Mouse (Mus musculus): ENCODE measurements around the gene Mybl2. TPM values are rescaled to one million over a fixed set of nuclear protein-coding genes. Genes with fewer than 3 reads are reported as not detected.

Gene Mybl2
- polyA plus RNA-seq (2015; fragmentation: Nextera tagmentation; extraction: Ambion mirVana), result 23.8 and 26.3 TPM in 2 replicates

DNA sequence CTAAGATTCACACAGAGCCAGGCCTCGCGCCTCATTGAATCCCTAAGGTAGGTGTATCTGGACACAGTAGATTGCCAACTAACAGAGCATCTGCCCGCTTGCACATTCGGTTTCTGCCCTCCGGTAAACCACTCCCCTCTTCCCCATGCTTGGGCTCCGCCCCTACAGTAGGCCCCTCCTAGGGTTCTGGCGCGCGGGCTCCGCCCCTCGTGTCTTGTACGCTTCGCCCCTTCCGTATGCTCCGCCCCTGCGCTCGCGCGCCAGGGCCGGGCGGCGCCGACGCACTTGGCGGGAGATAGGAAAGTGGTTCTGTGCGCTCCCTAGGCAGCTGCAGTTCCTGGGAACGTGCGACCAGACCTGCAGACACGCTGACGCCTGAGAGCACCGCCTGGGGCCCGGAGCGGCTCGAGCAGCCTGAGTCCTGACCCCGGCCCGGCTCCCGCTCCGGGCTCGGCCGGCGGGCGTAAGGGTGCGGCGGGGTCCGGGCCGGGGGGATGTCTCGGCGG is at the start of gene Mybl2:
Gene Mybl2 (plus strand): TSS at position 353 of the 506 bp plus-strand sequence.
- H3K27me3 ChIP-seq, result no peaks in the 10 kb centered on the region
- WGBS, result under 1% methylated on average over 48 of the region's 48 CpGs
- peak within 1 kb of the TSS; percentile 75 for H3K4me3 ChIP-seq
- H3K4me1 ChIP-seq, result peaks cover 21% of the 10 kb centered on the region
- peak; percentile 99 for ATAC-seq (ENCODE audit: low FRiP score, low read depth)
- H3K9ac ChIP-seq, result peak within 1 kb of the TSS; percentile 78
- no peak within 1 kb of the TSS for H3K27ac ChIP-seq
- H3K4me2 ChIP-seq (replicated peaks), result peak within 1 kb of the TSS; percentile 99
- H3K36me3 ChIP-seq, result no peaks in the 10 kb centered on the region
- no peaks in the 10 kb centered on the region for H3K9me3 ChIP-seq

- no peaks in the 10 kb centered on the region for H3K9me3 ChIP-seq
- H3K27ac ChIP-seq, result no peak overlapping the region
- no peaks in the 10 kb centered on the region for H3K36me3 ChIP-seq
- no peak overlapping the region for H3K4me3 ChIP-seq
- H3K4me2 ChIP-seq (replicated peaks), result no peak overlapping the region
- ATAC-seq (ENCODE audit: low FRiP score, low read depth), result no peak
- no peaks in the 10 kb centered on the region for H3K4me1 ChIP-seq
- WGBS, result 74% methylated on average over 4 of the region's 4 CpGs
- no peak overlapping the region for H3K9ac ChIP-seq
- H3K27me3 ChIP-seq, result no peaks in the 10 kb centered on the region; the same call in 1 of the 2 replicates
These were observed 47.2 kb upstream of the Mybl2 start for GRCm38 (mm10) chr2:163007299-163007698.

- under 1% methylated on average over 57 of the region's 57 CpGs for WGBS
- peak within 1 kb of the TSS; percentile 83 for H3K9ac ChIP-seq
- peaks cover 10% of the 10 kb centered on the region for H3K4me1 ChIP-seq
- H3K27ac ChIP-seq, result peak within 1 kb of the TSS; percentile 73; the same call in 1 of the 2 replicates
- ATAC-seq (ENCODE audit: low FRiP score, low read depth), result peak; percentile 95
- no peaks in the 10 kb centered on the region for H3K9me3 ChIP-seq
- H3K4me3 ChIP-seq, result peak within 1 kb of the TSS; percentile 83
- no peaks in the 10 kb centered on the region for H3K36me3 ChIP-seq
- H3K4me2 ChIP-seq (replicated peaks), result peak within 1 kb of the TSS; percentile 67
- H3K27me3 ChIP-seq, result no peaks in the 10 kb centered on the region
These were observed 37.4 kb upstream of the Mybl2 start, which contains the start of gene Ift52 for GRCm38 (mm10) chr2:163016916-163017743. Gene Ift52 (plus strand): TSS chr2:163017354.

DNA sequence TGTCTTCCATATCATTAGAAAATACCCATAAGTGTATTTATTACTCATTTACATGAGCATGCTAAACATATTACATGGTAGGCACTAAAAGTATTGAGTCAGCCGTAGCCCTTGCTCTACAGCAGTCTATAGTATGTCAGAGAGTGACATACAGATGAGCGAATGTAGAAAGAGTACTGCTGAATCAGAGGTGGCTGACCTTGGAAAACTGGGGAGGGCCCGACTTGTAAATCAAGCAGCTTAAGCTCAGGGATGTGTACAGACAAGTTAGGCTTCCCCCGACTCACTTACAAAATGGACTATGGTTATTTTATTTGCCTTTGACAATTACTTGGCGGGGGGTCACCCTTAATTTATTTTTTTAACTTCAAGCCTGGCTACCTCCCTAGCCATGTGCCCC is 23.2 kb upstream of the Mybl2 start:
- no peak overlapping the region for H3K4me3 ChIP-seq
- ATAC-seq (ENCODE audit: low FRiP score, low read depth), result no peak
- H3K27ac ChIP-seq, result no peak overlapping the region
- no peaks in the 10 kb centered on the region for H3K27me3 ChIP-seq
- no peak overlapping the region for H3K9ac ChIP-seq
- WGBS, result 93% methylated on average over 5 of the region's 5 CpGs
- H3K4me1 ChIP-seq, result no peaks in the 10 kb centered on the region
- no peaks in the 10 kb centered on the region for H3K9me3 ChIP-seq
- peaks cover 94% of the 10 kb centered on the region for H3K36me3 ChIP-seq
- H3K4me2 ChIP-seq (replicated peaks), result no peak overlapping the region

DNA sequence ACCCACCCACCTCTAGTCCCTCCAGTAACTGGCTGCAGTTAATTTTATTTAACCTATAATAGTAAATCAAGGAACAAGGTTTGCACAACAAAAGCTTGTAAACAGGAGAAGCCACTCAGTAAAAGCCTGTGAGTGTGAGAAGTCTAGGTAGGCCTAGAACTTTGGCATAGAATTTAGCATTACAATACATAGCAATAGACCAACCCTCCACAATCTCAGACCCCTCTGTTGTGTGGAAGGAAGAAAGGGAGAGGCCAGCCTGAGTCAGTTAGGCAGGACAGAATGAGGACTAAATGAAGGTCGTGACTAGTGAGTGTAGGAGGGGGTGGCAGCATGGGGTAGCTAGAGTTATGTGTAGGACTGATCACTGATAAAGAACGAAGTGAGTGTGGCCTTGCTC is 22.7 kb upstream of the Mybl2 start:
- ATAC-seq (ENCODE audit: low FRiP score, low read depth), result no peak
- peaks cover 94% of the 10 kb centered on the region for H3K36me3 ChIP-seq
- 86% methylated on average over 2 of the region's 2 CpGs for WGBS

GRCm38 (mm10) chr2:163032622-163033021 is 21.9 kb upstream of the Mybl2 start:
- H3K9ac ChIP-seq, result no peak overlapping the region
- 36% methylated on average over 4 of the region's 4 CpGs for WGBS
- H3K4me2 ChIP-seq (replicated peaks), result no peak overlapping the region
- H3K9me3 ChIP-seq, result no peaks in the 10 kb centered on the region
- H3K4me3 ChIP-seq, result no peak overlapping the region
- H3K4me1 ChIP-seq, result no peaks in the 10 kb centered on the region
- no peaks in the 10 kb centered on the region for H3K27me3 ChIP-seq
- no peak for ATAC-seq (ENCODE audit: low FRiP score, low read depth)
- H3K36me3 ChIP-seq, result peaks cover 94% of the 10 kb centered on the region
- no peak overlapping the region for H3K27ac ChIP-seq

More for the DNA sequence above, 22.7 kb upstream of the Mybl2 start:
- H3K4me2 ChIP-seq (replicated peaks), result no peak overlapping the region
- no peak overlapping the region for H3K9ac ChIP-seq
- no peaks in the 10 kb centered on the region for H3K9me3 ChIP-seq
- H3K27ac ChIP-seq, result no peak overlapping the region
- H3K4me1 ChIP-seq, result no peaks in the 10 kb centered on the region
- no peak overlapping the region for H3K4me3 ChIP-seq
- H3K27me3 ChIP-seq, result no peaks in the 10 kb centered on the region

- Histone ChIP-seq H3K4me3 (no peak overlapping the region), H3K4me2 (replicated peaks) (no peak overlapping the region), H3K9me3 (no peaks in the 10 kb centered on the region), H3K9ac (no peak overlapping the region), H3K36me3 (peaks cover 92% of the 10 kb centered on the region), H3K27me3 (no peaks in the 10 kb centered on the region), H3K4me1 (no peaks in the 10 kb centered on the region), H3K27ac (no peak overlapping the region)
- no peak for ATAC-seq (ENCODE audit: low FRiP score, low read depth)
- 91% methylated on average over 7 of the region's 7 CpGs for WGBS
These were observed 14.5 kb upstream of the Mybl2 start for GRCm38 (mm10) chr2:163039940-163040339.

GRCm38 (mm10) chr2:163048125-163048524 is 6.4 kb upstream of the Mybl2 start:
- Histone ChIP-seq H3K36me3 (peaks cover 49% of the 10 kb centered on the region), H3K9me3 (no peaks in the 10 kb centered on the region), H3K4me1 (no peaks in the 10 kb centered on the region), H3K9ac (no peak overlapping the region), H3K27ac (no peak overlapping the region), H3K4me2 (replicated peaks) (peak overlapping the region; percentile 59), H3K4me3 (peak overlapping the region; percentile 28), H3K27me3 (no peaks in the 10 kb centered on the region)
- WGBS, result 5% methylated on average over 10 of the region's 10 CpGs
- peak; percentile 77 for ATAC-seq (ENCODE audit: low FRiP score, low read depth)

- Histone ChIP-seq H3K4me3 (no peak overlapping the region), H3K4me2 (replicated peaks) (no peak overlapping the region), H3K9me3 (no peaks in the 10 kb centered on the region), H3K36me3 (peaks cover 40% of the 10 kb centered on the region), H3K27ac (no peak overlapping the region), H3K27me3 (no peaks in the 10 kb centered on the region), H3K4me1 (peaks cover 4% of the 10 kb centered on the region; the same call in 1 of the 2 replicates), H3K9ac (no peak overlapping the region)
- 86% methylated on average over 2 of the region's 2 CpGs for WGBS
- ATAC-seq (ENCODE audit: low FRiP score, low read depth), result no peak
These were observed 5.4 kb upstream of the Mybl2 start for GRCm38 (mm10) chr2:163049116-163049515.

- H3K4me3 ChIP-seq, result no peak overlapping the region
- H3K27ac ChIP-seq, result no peak overlapping the region
- no peaks in the 10 kb centered on the region for H3K9me3 ChIP-seq
- peaks cover 21% of the 10 kb centered on the region for H3K4me1 ChIP-seq
- H3K4me2 ChIP-seq (replicated peaks), result no peak overlapping the region
- no peak for ATAC-seq (ENCODE audit: low FRiP score, low read depth)
- H3K27me3 ChIP-seq, result no peaks in the 10 kb centered on the region
- peaks cover 16% of the 10 kb centered on the region for H3K36me3 ChIP-seq
- no peak overlapping the region for H3K9ac ChIP-seq
- WGBS, result 68% methylated on average over 1 of the region's 1 CpGs
These were observed 2.8 kb upstream of the Mybl2 start for GRCm38 (mm10) chr2:163051691-163052090.

DNA sequence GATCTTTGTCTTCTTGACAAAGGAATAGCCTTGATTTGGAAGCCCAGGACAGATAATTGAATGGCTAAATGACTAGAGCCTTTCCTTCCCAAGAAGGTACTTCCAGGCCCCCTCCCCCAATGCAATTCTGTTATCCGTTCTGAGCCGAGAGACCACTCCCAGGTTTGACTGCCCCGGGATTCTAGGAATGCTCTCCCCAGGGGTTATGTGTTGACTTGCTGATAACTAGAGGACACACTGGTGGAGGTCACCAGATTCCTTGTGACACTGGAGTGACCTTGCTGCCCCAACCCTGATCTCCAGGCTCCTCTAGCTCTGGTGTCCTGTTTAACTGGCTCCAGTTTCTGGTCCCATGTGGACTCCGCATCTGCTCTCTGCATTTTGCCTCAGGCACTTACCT is 2.4 kb upstream of the Mybl2 start:
- Histone ChIP-seq H3K4me3 (no peak overlapping the region), H3K9me3 (no peaks in the 10 kb centered on the region), H3K27ac (no peak overlapping the region), H3K4me1 (peaks cover 21% of the 10 kb centered on the region), H3K27me3 (no peaks in the 10 kb centered on the region), H3K36me3 (peaks cover 12% of the 10 kb centered on the region), H3K4me2 (replicated peaks) (no peak overlapping the region), H3K9ac (no peak overlapping the region)
- WGBS, result 31% methylated on average over 4 of the region's 4 CpGs
- no peak for ATAC-seq (ENCODE audit: low FRiP score, low read depth)

- H3K27ac ChIP-seq, result no peak overlapping the region
- no peak overlapping the region for H3K9ac ChIP-seq
- H3K4me2 ChIP-seq (replicated peaks), result no peak overlapping the region
- H3K4me3 ChIP-seq, result no peak overlapping the region
- no peak for ATAC-seq (ENCODE audit: low FRiP score, low read depth)
- H3K27me3 ChIP-seq, result no peaks in the 10 kb centered on the region
- 64% methylated on average over 4 of the region's 4 CpGs for WGBS
- H3K4me1 ChIP-seq, result peaks cover 21% of the 10 kb centered on the region
- H3K9me3 ChIP-seq, result no peaks in the 10 kb centered on the region
- H3K36me3 ChIP-seq, result peaks cover 7% of the 10 kb centered on the region; the same call in 1 of the 2 replicates
These were observed 1.7 kb upstream of the Mybl2 start for GRCm38 (mm10) chr2:163052826-163053225.

All from limb, embryonic 13.5 days (tissue).